Mouse (Mus musculus) liver, adult (tissue): Measurements from ENCODE around the gene Copa.
A peak's percentile ranks its signal among the peaks of the same experiment; 100 is the strongest.

Experiments used
- GATA4 ChIP-seq: IDR thresholded peaks from 2 replicates; pipeline ENCODE4 v1.6.1; 2014; ENCODE audit warnings: mild to moderate bottlenecking, low read length; ENCODE audit not compliant: insufficient replicate concordance

The Copa gene

DNA sequence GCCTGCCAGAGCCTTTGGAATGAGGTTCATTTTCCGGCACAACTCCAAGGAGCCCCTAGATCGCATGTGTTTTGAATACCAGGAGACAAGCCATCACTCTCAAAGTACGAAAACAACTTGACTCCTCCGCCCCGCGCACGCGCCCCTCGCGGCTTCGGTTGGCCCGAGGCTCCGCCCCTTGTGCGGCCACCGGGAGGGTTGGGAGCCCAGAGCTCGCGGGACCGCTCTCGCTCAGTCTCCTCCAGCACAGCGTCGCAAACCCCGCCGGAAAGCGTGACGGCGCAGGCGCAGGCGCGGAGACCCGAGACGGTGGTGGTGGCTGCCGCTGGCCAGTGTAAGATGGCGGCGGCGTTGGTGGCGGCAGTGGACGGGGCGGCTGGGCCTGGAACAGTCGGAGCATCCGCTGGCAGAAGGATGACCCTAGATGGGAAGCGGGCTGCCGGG, 65.5 kb downstream of the Copa start, which contains the start of gene Dcaf8:
Gene Dcaf8 (plus strand): TSS at position 250 of the 444 bp plus-strand sequence.
- TF ChIP-seq GATA4: peak; percentile 26; the same call in 1 of the 2 replicates

DNA sequence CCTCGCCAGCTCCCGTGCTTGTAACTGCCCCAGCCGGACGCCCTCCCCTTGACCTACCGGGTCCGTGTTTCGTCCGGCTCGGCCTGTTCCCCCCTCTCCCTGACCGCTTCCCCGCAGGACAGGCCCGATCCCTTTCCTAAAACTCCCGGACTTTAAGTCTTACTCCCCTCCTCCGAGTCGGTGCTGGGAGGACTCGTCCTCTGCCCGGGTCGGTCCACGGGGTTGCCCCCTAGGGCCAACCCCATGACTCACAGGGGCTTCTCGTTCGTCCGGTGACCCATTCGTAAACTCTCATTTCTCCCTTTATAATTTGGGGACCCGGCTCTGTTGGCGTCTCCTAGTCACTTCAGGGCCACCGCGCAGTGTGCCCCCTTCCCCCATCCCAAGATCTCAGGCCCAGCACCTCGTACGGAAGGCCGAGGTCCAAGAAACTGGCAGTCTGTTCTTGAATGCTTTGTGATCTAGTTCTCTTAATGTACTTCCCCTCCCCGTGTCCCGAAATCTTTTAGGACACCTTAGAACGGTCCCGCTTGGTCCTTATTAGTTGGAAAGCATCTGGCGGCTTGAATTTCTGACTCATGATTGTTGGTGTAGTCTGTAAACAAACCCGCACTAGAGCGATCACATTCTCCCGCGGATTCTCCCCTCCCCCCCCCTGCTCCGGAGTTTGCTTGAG, 66.1 kb downstream of the Copa start:
- TF ChIP-seq GATA4: peak; percentile 3; the same call in 1 of the 2 replicates

DNA sequence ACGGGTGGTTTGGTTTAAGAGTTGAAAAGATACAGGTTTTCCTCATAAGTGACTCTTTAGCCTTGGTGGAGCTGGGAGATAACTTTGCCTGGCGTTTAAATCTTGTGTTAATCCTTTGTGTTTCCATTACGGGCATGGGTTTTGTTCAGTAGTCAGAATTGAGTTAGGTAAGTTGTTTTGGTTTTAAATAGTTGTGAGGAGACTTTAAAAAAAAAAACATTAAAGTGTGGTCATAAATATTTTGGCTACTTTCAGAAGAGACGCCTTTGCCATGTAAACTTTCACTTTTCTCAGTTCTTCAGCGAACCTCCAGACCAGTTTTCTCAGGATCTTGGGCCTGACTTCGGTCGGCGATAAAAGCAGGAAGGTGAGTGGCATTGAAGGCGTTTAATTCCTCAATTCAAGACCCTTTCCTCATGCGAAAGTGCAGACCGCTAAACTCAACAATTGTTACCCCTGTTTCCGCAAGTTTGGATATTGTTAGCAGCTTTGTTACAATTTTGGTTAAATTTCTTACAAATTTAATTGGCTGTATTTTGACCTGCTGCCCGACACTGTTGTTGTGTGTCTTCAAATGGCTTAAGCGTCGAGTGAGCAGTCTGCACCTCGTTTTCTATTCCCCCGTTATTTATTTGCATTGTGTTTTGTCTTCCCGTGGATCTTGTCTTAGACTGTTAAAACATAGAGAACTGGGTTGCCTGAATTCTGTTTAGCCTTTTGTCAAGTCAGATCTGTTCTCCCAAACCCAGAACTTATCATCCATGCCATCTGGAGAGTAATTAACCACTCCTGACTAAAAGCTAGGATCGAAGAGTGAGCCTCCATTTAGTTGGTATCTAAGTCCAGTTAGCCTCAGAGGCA, 66.9 kb downstream of the Copa start:
- no peak for TF ChIP-seq GATA4

DNA sequence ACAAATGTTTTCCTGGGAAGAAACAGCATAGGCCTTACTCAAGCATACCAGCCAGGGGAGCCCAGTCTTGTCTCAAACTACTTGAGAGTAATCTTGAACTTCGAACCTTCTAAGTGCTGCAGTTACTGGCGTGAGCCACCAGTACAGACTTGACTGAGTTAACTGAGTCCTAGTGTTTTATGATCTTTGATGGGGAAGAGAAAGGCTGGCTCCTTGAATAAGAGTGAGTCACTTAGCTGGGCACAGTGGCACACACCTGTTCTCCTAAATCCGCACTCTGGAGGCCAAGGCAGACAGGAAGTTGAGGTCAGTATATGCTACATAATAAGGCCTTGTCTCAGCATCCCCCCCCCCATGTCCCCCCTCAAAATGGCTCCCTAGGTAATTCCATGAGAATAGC, 72.2 kb downstream of the Copa start:
- TF ChIP-seq GATA4: no peak

DNA sequence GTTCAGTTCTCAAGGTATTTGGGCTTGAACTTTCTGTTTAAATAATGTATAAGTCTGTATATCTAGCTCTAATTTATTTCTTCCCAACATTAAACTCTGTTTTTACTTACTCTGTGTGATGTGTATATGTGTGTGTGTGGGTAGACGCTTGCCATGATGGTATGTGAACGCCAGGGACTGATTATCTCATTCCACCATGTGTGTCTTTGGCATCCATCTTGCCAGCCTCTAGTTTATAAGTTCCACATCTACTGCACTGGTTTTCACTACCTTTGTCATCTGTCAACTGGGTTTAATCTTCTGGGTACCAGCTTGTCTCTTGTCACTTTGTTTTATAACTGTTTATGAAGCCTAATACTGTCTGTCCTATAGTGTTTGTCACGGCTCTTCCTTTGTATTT, 73.2 kb downstream of the Copa start:
- TF ChIP-seq GATA4: no peak

DNA sequence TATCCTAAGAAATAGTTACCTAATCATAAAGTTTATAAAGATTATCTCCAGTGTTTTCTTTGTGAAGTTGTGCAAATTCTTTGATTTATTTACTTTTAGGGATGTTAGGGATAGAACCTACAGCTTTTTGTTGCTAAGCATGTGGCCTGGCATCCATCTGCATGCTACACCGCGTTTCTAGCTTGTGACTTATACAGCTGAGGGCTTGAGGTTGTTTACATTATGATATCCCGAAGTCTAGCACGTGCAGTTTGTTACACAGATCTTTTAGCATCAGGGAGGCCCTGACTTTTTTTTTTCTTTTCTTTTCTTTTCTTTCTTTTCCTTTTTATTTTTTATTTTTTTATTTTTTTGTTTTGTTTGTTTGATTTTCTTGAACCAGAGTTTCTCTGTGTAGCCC, 77.6 kb downstream of the Copa start:
- TF ChIP-seq GATA4: no peak

DNA sequence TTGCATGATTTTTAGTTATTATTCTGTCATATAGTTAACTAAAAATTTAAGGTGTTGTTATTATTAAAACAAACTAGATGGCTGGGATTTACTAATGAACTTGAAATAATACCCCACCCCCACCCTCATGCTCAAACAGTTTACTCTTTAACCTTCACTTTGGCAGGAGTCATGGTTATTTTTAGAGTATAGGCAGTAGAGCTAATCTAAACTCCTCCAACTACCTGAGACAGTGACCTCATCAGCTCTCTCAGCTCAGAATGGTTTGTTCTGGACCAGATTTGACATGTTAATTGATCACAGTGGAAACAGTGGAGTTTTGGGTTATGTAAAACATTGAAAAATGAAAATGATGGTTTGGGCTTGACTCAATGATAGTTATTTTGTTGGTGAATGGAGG, 78.2 kb downstream of the Copa start:
- no peak for TF ChIP-seq GATA4

DNA sequence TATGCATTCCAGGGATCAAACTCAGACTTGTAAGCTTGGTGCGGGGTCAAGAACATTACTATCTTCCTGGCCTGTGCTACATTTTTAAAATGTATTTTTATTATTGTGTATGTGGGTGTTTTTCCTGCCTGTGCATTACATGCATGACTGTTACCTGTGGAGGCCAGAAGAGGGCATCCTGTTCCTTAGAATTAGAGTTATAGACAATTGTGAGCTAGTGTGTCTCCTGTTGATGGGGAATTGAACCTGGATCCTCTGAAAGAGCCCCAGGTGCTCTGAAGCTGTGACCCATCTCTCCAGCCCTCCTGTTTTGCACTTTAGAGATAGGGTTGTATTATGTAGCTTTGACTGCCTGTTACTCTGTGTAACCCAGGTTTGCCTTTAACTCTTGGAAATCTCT, 79.7 kb downstream of the Copa start:
- no peak for TF ChIP-seq GATA4

- no peak for TF ChIP-seq GATA4
Observed at GRCm38 (mm10) chr1:172162959-172163358, 80.6 kb downstream of the Copa start.

DNA sequence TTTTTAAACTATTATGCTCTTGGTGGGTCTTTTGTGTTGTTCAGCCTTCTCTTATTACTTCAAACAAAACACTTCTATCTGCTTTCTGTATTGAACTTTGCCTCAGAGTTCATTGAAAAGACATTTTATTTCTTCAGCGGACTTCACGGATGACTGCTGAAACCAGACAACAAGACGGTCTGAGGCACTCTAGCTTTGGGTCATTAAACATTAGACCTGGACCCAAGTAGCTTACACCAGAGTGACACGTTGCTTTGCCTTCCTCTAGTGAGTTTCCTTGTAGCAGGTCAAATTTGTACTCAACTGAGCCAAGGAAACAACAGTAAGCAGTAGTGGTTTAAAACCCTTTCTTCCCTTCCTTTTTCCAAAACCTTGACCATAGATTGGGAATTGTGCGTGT, 85.6 kb downstream of the Copa start:
- TF ChIP-seq GATA4: no peak

DNA sequence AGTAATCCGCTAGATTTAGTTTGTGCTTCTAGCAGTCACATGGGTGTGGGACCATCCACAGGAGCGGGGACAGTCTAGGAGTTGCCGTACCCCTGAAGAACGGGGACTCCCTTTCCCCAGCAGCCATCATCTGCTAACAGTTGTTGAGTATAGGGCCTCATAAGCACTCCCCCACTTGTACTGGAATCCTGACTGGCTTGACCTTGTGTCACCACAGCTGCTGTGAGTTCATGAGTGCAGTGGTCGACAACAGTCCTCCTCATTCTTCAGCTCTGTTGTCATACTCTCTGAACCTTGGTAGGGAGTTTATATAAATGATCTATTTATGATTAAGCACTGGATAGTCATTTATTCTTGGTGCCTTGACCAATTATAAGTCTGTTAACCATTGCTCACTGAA, 87.5 kb downstream of the Copa start:
- TF ChIP-seq GATA4: no peak
